In genomic region chr16:79449732-79450131, GRCm38 (mm10) we compare ENCODE assay signal across 14 mouse cellular contexts.
DNase-seq lines count a peak whose midpoint lies in the region; ATAC-seq and TF ChIP-seq lines count a peak whose summit lies in the region.
"Had no signal": no experiment of that assay in that cellular context is flagged by ENCODE, and none has a peak within 500 bp of the region (broad histone marks: within the 10 kb centered on the region; RNA-seq: fewer than 3 reads in every experiment).

No protein-coding gene starts in this region.

- no peaks in the 10 kb centered on the region for H3K27me3 ChIP-seq in midbrain, embryonic 13.5 days
- H3K27me3 ChIP-seq in midbrain, embryonic 16.5 days (ENCODE audit: control insufficient read depth, insufficient read depth, low read depth, low read length), result no peaks in the 10 kb centered on the region
- no peaks in the 10 kb centered on the region for H3K27me3 ChIP-seq in forebrain, embryonic 15.5 days
- no peaks in the 10 kb centered on the region for H3K27me3 ChIP-seq in midbrain, postnatal 0 days (ENCODE audit: insufficient read depth, low read length)
- H3K27me3 ChIP-seq: CH12.LX; embryonic facial prominence, embryonic 15.5 days; limb, embryonic 15.5 days had no signal

- no peak overlapping the region for H3K27ac ChIP-seq in midbrain, embryonic 13.5 days
- no peak overlapping the region for H3K27ac ChIP-seq in midbrain, embryonic 16.5 days (ENCODE audit: low read length)
- H3K27ac ChIP-seq in forebrain, embryonic 15.5 days (replicated peaks), result peak overlapping the region; percentile 64; the same call in 1 of the 2 replicates
- H3K27ac ChIP-seq in midbrain, postnatal 0 days (ENCODE audit: low read depth, low read length), result no peak overlapping the region
- H3K27ac ChIP-seq: embryonic facial prominence, embryonic 15.5 days; limb, embryonic 15.5 days had no signal

- H3K9me3 ChIP-seq in midbrain, embryonic 13.5 days, result no peaks in the 10 kb centered on the region
- H3K9me3 ChIP-seq in midbrain, embryonic 16.5 days (replicated peaks; ENCODE audit: control insufficient read depth, low read length, poor library complexity, severe bottlenecking), result no peaks in the 10 kb centered on the region
- no peaks in the 10 kb centered on the region for H3K9me3 ChIP-seq in forebrain, embryonic 15.5 days
- no peaks in the 10 kb centered on the region for H3K9me3 ChIP-seq in midbrain, postnatal 0 days (ENCODE audit: low read length)
- H3K9me3 ChIP-seq: embryonic facial prominence, embryonic 15.5 days; limb, embryonic 15.5 days had no signal

- H3K4me3 ChIP-seq in midbrain, embryonic 13.5 days (replicated peaks), result no peak overlapping the region
- H3K4me3 ChIP-seq in midbrain, embryonic 16.5 days (ENCODE audit: low read depth, low read length), result no peak overlapping the region
- no peak overlapping the region for H3K4me3 ChIP-seq in forebrain, embryonic 15.5 days
- H3K4me3 ChIP-seq in midbrain, postnatal 0 days (ENCODE audit: low read depth, low read length), result no peak overlapping the region
- H3K4me3 ChIP-seq: embryonic facial prominence, embryonic 15.5 days; limb, embryonic 15.5 days had no signal

- 33% methylated on average over 1 of the region's 1 CpGs for WGBS in midbrain, embryonic 13.5 days
- WGBS in midbrain, embryonic 16.5 days, result 32% methylated on average over 1 of the region's 1 CpGs
- 36% methylated on average over 1 of the region's 1 CpGs for WGBS in forebrain, embryonic 15.5 days
- WGBS in midbrain, postnatal 0 days, result 35% methylated on average over 1 of the region's 1 CpGs

- H3K4me2 ChIP-seq in midbrain, embryonic 13.5 days (replicated peaks), result no peak overlapping the region
- no peak overlapping the region for H3K4me2 ChIP-seq in midbrain, embryonic 16.5 days (ENCODE audit: low read length)
- no peak overlapping the region for H3K4me2 ChIP-seq in forebrain, embryonic 15.5 days (replicated peaks)
- H3K4me2 ChIP-seq in midbrain, postnatal 0 days (ENCODE audit: low read depth, low read length, poor library complexity, severe bottlenecking), result no peak overlapping the region
- H3K4me2 ChIP-seq: embryonic facial prominence, embryonic 15.5 days; heart, embryonic 11.5 days; limb, embryonic 15.5 days had no signal

- no peak overlapping the region for H3K9ac ChIP-seq in midbrain, embryonic 13.5 days (replicated peaks)
- H3K9ac ChIP-seq in midbrain, embryonic 16.5 days (ENCODE audit: low read depth, low read length), result no peak overlapping the region
- H3K9ac ChIP-seq in forebrain, embryonic 15.5 days (replicated peaks), result no peak overlapping the region
- H3K9ac ChIP-seq in midbrain, postnatal 0 days (replicated peaks; ENCODE audit: low read length, poor library complexity, severe bottlenecking), result no peak overlapping the region
- H3K9ac ChIP-seq: embryonic facial prominence, embryonic 15.5 days; limb, embryonic 15.5 days had no signal

- peak; percentile 86 for DNase-seq in cerebellum, adult 9-10 months
- DNase-seq in midbrain, postnatal 0 days (ENCODE audit: low spot score), result peak; percentile 86
- DNase-seq in kidney, postnatal 14 days, result no peak
- no peak for DNase-seq in adrenal gland, adult 18-20 months (ENCODE audit: low spot score in 2 of 2)
- no peak for DNase-seq in left cerebral cortex, adult 11 months (ENCODE audit: low spot score)
- DNase-seq: lung, postnatal 10 days; right cerebral cortex, postnatal 14 days had no signal

- no peak for TF ChIP-seq CTCF in midbrain, postnatal 0 days (IDR thresholded peaks at IDR 0.05)

- no peaks in the 10 kb centered on the region for H3K4me1 ChIP-seq in midbrain, embryonic 13.5 days (replicated peaks)
- H3K4me1 ChIP-seq in midbrain, embryonic 16.5 days (ENCODE audit: control insufficient read depth, insufficient read depth, low read length), result no peaks in the 10 kb centered on the region
- no peaks in the 10 kb centered on the region for H3K4me1 ChIP-seq in forebrain, embryonic 15.5 days
- no peaks in the 10 kb centered on the region for H3K4me1 ChIP-seq in midbrain, postnatal 0 days (ENCODE audit: insufficient read depth, low read length)
- H3K4me1 ChIP-seq: embryonic facial prominence, embryonic 15.5 days; limb, embryonic 15.5 days had no signal

- no peaks in the 10 kb centered on the region for H3K36me3 ChIP-seq in midbrain, embryonic 13.5 days
- no peaks in the 10 kb centered on the region for H3K36me3 ChIP-seq in midbrain, embryonic 16.5 days (ENCODE audit: control insufficient read depth, insufficient read depth, low read length)
- H3K36me3 ChIP-seq in forebrain, embryonic 15.5 days, result no peaks in the 10 kb centered on the region
- H3K36me3 ChIP-seq in midbrain, postnatal 0 days (ENCODE audit: insufficient read depth, low read length), result no peaks in the 10 kb centered on the region
- H3K36me3 ChIP-seq: embryonic facial prominence, embryonic 15.5 days; limb, embryonic 15.5 days had no signal

- ATAC-seq in midbrain, embryonic 13.5 days, result peak; percentile 56; the same call in 1 of the 2 replicates
- ATAC-seq in midbrain, embryonic 16.5 days, result no peak
- peak; percentile 94 for ATAC-seq in forebrain, embryonic 15.5 days (replicated peaks)
- ATAC-seq in midbrain, postnatal 0 days (ENCODE audit: low FRiP score), result peak; percentile 68; the same call in 1 of the 2 replicates

Comparison
In these comparisons a context has a peak if more than half of its experiments do, and no peak if none do; other contexts are left out.
1. DNase-seq: peak in cerebellum, adult 9-10 months (single experiment) and midbrain, postnatal 0 days (single experiment); none in kidney, postnatal 14 days (single experiment), adrenal gland, adult 18-20 months (0 of 2) and left cerebral cortex, adult 11 months (single experiment).